Mouse (Mus musculus) stomach, postnatal 0 days (tissue): ENCODE data around the gene Ccdc163.

Source experiments
- CTCF ChIP-seq: IDR thresholded peaks from 2 replicates; pipeline ENCODE4 v1.5.1; 2016; ENCODE audit warnings: antibody characterized with exemption, low read depth, mild to moderate bottlenecking, moderate library complexity
- EP300 ChIP-seq: optimal IDR thresholded peaks from 2 replicates; pipeline ENCODE3; 2016; ENCODE audit warnings: antibody characterized with exemption

- TF ChIP-seq CTCF (no peak), EP300 (no peak)
Observed at GRCm38 (mm10) chr4:116729532-116729931, 21.2 kb downstream of the Ccdc163 start.
